Mouse (Mus musculus) gastrocnemius, adult 18-20 months (tissue): ENCODE results near the gene Mettl21e. TPM values are rescaled to one million over a fixed set of nuclear protein-coding genes. Genes with fewer than 3 reads are reported as not detected.
A peak's percentile ranks its signal among the peaks of the same experiment; 100 is the strongest.
"Not testable (repeated sequence)": the region's sequence is repeated elsewhere in the genome, so short reads cannot be mapped to it uniquely, and the experiment has no call there.

Experiments
- DNase-seq: peaks from one replicate; pipeline ENCODE4 v3.0.0; 2021; ENCODE audit warnings: low spot score
- long read RNA-seq, 2 experiments: library from polyadenylated mRNA; stranded (forward); transcript quantifications; one replicate each; pipeline ENCODE4 v2.0.0; 2021
- total RNA-seq, 2 experiments: library from RNA; stranded (reverse); gene quantifications; 2 replicates each; pipeline ENCODE4 v1.2.3; 2021

Gene Mettl21e
- total RNA-seq = 10 to 100 TPM in 1 of 2 experiments, 1 to 10 TPM in 1; 2.0 to 17.6 TPM
- long read RNA-seq, experiment 1, transcript Mettl21e-201 (5 exons, 3,211 nt) = major isoform, 25 of 41 reads
- long read RNA-seq, experiment 1, partial matches to known transcripts = 2 of 41 reads
- long read RNA-seq, experiment 1, other reads (novel, unspliced or antisense) = 14 of 41 reads
- long read RNA-seq, experiment 2, transcript Mettl21e-201 (5 exons, 3,211 nt) = major isoform, 31 of 40 reads
- long read RNA-seq, experiment 2, partial matches to known transcripts = 2 of 40 reads
- long read RNA-seq, experiment 2, other reads (novel, unspliced or antisense) = 7 of 40 reads

- DNase-seq = peak; percentile 68
Measured at GRCm38 (mm10) chr1:44218876-44219275, at the start of gene Mettl21e. Mettl21e (minus strand) TSS chr1:44218961.

GRCm38 (mm10) chr1:44240440-44240839, 21.7 kb upstream of the Mettl21e start:
- not testable (repeated sequence) for DNase-seq

- DNase-seq = no peak
Measured at GRCm38 (mm10) chr1:44239969-44240368, 21.2 kb upstream of the Mettl21e start.

GRCm38 (mm10) chr1:44237305-44237704, 18.5 kb upstream of the Mettl21e start:
- no peak for DNase-seq

GRCm38 (mm10) chr1:44235311-44235710, 16.6 kb upstream of the Mettl21e start:
- DNase-seq = no peak

- not testable (repeated sequence) for DNase-seq
Measured at GRCm38 (mm10) chr1:44234531-44234930, 15.8 kb upstream of the Mettl21e start.

GRCm38 (mm10) chr1:44229044-44229443, 10.3 kb upstream of the Mettl21e start:
- DNase-seq = peak; percentile 67

- peak; percentile 36 for DNase-seq
Measured at GRCm38 (mm10) chr1:44217118-44217517, 1.6 kb downstream of the Mettl21e start.

- DNase-seq = peak; percentile 67
Measured at GRCm38 (mm10) chr1:44216352-44217116, 2.2 kb downstream of the Mettl21e start.

GRCm38 (mm10) chr1:44214443-44214842, 4.3 kb downstream of the Mettl21e start:
- no peak for DNase-seq

- DNase-seq = no peak
Measured at GRCm38 (mm10) chr1:44202876-44203275, 15.9 kb downstream of the Mettl21e start.

GRCm38 (mm10) chr1:44198273-44199171, 20.2 kb downstream of the Mettl21e start:
- DNase-seq = peak; percentile 84

- DNase-seq = no peak
Measured at GRCm38 (mm10) chr1:44186396-44186795, 32.4 kb downstream of the Mettl21e start.

GRCm38 (mm10) chr1:44178086-44178485, 40.7 kb downstream of the Mettl21e start:
- no peak for DNase-seq

GRCm38 (mm10) chr1:44173903-44174302, 44.9 kb downstream of the Mettl21e start:
- no peak for DNase-seq

GRCm38 (mm10) chr1:44172656-44173055, 46.1 kb downstream of the Mettl21e start:
- no peak for DNase-seq

GRCm38 (mm10) chr1:44167859-44168383, 50.8 kb downstream of the Mettl21e start:
- DNase-seq = no peak

GRCm38 (mm10) chr1:44162389-44162788, 56.4 kb downstream of the Mettl21e start:
- no peak for DNase-seq

- DNase-seq = no peak
Measured at GRCm38 (mm10) chr1:44161818-44162217, 56.9 kb downstream of the Mettl21e start.

GRCm38 (mm10) chr1:44158317-44158716, 60.4 kb downstream of the Mettl21e start:
- DNase-seq = no peak

- no peak for DNase-seq
Measured at GRCm38 (mm10) chr1:44155287-44155686, 63.5 kb downstream of the Mettl21e start.
